Mouse (Mus musculus) liver, embryonic 16.5 days (tissue): ENCODE measurements around the gene Efemp1. TPM values are rescaled to one million over a fixed set of nuclear protein-coding genes. Genes with fewer than 3 reads are reported as not detected.

Source experiments
- ATAC-seq: fragments of 200-750 bp; cut with Nextera tagmentation; 2 replicates; pipeline ENCODE4 v1.8.0; 2017; ENCODE audit warnings: low read depth, mild to moderate bottlenecking, moderate number of reproducible peaks, moderate library complexity
- H3K27ac ChIP-seq: fragments of 300-500 bp; sonication (generic); 2 replicates; pipeline ENCODE4 v1.5.1; 2014; ENCODE audit warnings: mild to moderate bottlenecking, low read length
- H3K27me3 ChIP-seq: fragments of 300-500 bp; sonication (generic); 2 replicates; pipeline ENCODE4 v1.6.1; 2014; ENCODE audit warnings: low read depth, low read length, mixed read lengths; ENCODE audit not compliant: control insufficient read depth, insufficient read depth
- H3K36me3 ChIP-seq: fragments of 300-500 bp; sonication (generic); 2 replicates; pipeline ENCODE4 v1.6.1; 2014; ENCODE audit warnings: mild to moderate bottlenecking; ENCODE audit not compliant: control insufficient read depth, insufficient read depth
- H3K4me1 ChIP-seq: fragments of 300-500 bp; sonication (generic); 2 replicates; pipeline ENCODE4 v1.6.1; 2014; ENCODE audit warnings: low read depth, low read length, mixed read lengths; ENCODE audit not compliant: control insufficient read depth
- H3K4me2 ChIP-seq: fragments of 300-500 bp; sonication (generic); 2 replicates; pipeline ENCODE4 v1.6.1; 2014; ENCODE audit warnings: low read depth, low read length, mixed read lengths
- H3K4me3 ChIP-seq: fragments of 300-500 bp; sonication (generic); 2 replicates; pipeline ENCODE4 v1.5.1; 2014; ENCODE audit warnings: low read depth, mild to moderate bottlenecking, low read length
- H3K9ac ChIP-seq: fragments of 300-500 bp; sonication (generic); 2 replicates; pipeline ENCODE4 v1.6.1; 2014; ENCODE audit warnings: low read depth, low read length
- H3K9me3 ChIP-seq: fragments of 300-500 bp; sonication (generic); replicated peaks from 2 replicates; pipeline ENCODE4 v1.6.1; 2016; ENCODE audit warnings: low read length; ENCODE audit not compliant: control insufficient read depth
- WGBS: fragments of 180-500 bp; shearing (Covaris S2); extraction: QIAGEN DNeasy Blood & Tissue Kit; methylation state at CpG from one replicate; pipeline ENCODE4 v1.1.7; 2014; ENCODE audit not compliant: insufficient replicate concordance; 5-methylcytosine and 5-hydroxymethylcytosine counted together
- polyA plus RNA-seq: library from polyadenylated mRNA; unstranded; fragments of >200 nt; fragmentation: Nextera tagmentation; extraction: Ambion mirVana; gene quantifications from 2 replicates; pipeline ENCODE4 v1.2.1, GENCODE M21; 2015

Efemp1 gene
- polyA plus RNA-seq, 1 experiment from 2014 or later: 1.7 TPM

- Histone ChIP-seq H3K9ac (no peak overlapping the region), H3K36me3 (no peaks in the 10 kb centered on the region), H3K27ac (no peak overlapping the region), H3K4me1 (no peaks in the 10 kb centered on the region), H3K4me2 (no peak overlapping the region), H3K27me3 (no peaks in the 10 kb centered on the region), H3K9me3 (no peaks in the 10 kb centered on the region), H3K4me3 (no peak overlapping the region)
- no peak for ATAC-seq
- WGBS: 71% methylated on average over 1 of the region's 1 CpGs
These were observed 108.4 kb downstream of the Efemp1 start for GRCm38 (mm10) chr11:28961381-28961780.
